Mouse (Mus musculus): ENCODE data around the gene Cap2.

DNA sequence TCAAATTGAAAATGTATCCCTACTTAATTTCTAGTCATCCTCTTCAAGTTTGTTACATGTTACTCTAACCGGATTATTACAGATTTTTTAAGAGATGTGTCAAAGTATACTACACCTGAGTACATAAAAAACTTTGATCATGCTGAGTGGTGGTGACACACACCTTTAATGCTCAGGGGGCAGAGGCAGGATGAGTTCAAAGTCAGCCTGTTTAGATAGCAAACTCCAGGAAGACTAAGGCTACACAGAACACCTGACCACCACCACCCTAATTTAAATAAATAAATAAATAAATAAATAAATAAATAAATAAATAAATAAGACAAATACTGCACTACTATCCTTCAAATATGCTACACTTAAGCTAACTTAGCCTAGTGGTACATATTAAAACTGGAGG, 194.3 kb downstream of the Cap2 start:
- no peak for TF ChIP-seq CTCF (IDR thresholded peaks at IDR 0.05; ENCODE audit: low read depth)
- no peak for TF ChIP-seq EP300 (IDR thresholded peaks at IDR 0.05; ENCODE audit: low read depth)
